Mouse (Mus musculus) adrenal gland, adult 18-20 months (tissue): ENCODE results near the gene Tceal1. TPM values are rescaled to one million over a fixed set of nuclear protein-coding genes. Genes with fewer than 3 reads are reported as not detected.

Experiments used
- DNase-seq, 2 experiments: peaks; one replicate each; pipeline ENCODE4 v3.0.0; 2021 to 2022; ENCODE audit warnings: low spot score in 2 of 2
- total RNA-seq, 2 experiments: library from RNA; stranded (reverse); gene quantifications; 1 replicate in 1 of 2; 2 replicates in 1 of 2; pipeline ENCODE4 v1.2.3; 2021

Tceal1 gene
- total RNA-seq, 2 experiments from 2014 or later: 8.3 to 10.8 TPM

DNA sequence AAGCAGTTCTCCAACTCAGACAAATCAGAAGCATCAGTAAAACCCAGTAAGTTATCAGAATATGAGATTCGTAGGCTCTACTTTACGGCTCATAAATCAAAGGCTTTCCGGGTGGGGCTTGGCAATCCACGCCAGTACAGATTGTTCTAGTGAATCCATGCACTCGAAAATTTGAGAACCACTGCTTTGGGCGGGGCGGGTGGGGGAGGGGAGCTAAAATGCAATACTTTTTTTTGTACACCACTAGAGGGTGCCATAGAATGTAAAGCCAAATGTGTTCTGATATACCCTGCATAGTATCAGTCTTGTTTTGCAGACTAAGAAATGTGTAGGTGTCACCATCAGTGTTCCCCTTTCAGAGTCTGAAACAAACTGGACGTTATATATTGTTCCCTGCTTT is 36.9 kb downstream of the Tceal1 start:
- no peak for DNase-seq

DNA sequence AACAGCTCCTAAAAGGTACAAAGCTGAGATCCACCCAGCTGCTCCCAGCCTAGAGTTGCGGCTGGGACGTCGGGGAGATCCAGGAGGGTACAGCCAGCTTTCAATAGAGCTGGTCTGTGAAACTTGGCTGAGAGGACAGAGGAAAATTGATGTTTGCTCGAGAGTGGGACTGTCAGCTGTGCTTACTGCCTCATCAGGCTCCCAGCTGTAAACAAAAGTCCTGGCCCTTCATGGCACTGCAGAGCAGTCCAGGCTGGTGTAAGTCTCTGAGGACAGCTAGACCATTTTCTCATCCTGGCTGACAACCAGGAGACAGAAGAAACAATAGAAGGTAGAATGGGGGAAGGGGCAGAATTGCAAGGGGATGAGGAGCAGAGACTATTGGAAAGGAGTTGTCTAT is 41.5 kb downstream of the Tceal1 start:
- no peak for DNase-seq

- no peak for DNase-seq
Measured at GRCm38 (mm10) chrX:136755464-136755863, 47.7 kb downstream of the Tceal1 start.

Other genes starting within 250 kb of the Tceal1 start
- not detected for gene Kir3dl1, start 190.0 kb upstream of the Tceal1 start, total RNA-seq
- not detected for gene Kir3dl2, start 163.9 kb upstream of the Tceal1 start, total RNA-seq
- 10 to 100 TPM; 28.3 to 35.3 TPM for gene Tceal3, start 117.1 kb upstream of the Tceal1 start, total RNA-seq
- gene Morf4l2, start 35.7 kb downstream of the Tceal1 start, total RNA-seq: 100 to 1,000 TPM; 351 to 423 TPM
- gene Glra4, start 72.2 kb downstream of the Tceal1 start, total RNA-seq: not detected
- 1 to 10 TPM; 3.5 to 4.0 TPM for gene Plp1, start 114.7 kb downstream of the Tceal1 start, total RNA-seq
- under 1 TPM; 0.36 to 0.67 TPM for gene Rab9b, start 160.8 kb downstream of the Tceal1 start, total RNA-seq
- gene H2bfm, start 219.3 kb downstream of the Tceal1 start, total RNA-seq: not detected